Mouse (Mus musculus) myocyte (in vitro differentiated cells): ENCODE data around the gene Gramd1b.

Source experiments
- E2F4 ChIP-seq: IDR thresholded peaks from one replicate; pipeline ENCODE4 v1.6.1; 2011; ENCODE audit warnings: mild to moderate bottlenecking, control low read depth, moderate library complexity; ENCODE audit not compliant: insufficient read depth
- POLR2A ChIP-seq: IDR thresholded peaks from one replicate; pipeline ENCODE4 v1.6.1; 2011; ENCODE audit warnings: low read depth, mild to moderate bottlenecking, control low read depth, moderate library complexity; ENCODE audit not compliant: insufficient read length

- TF ChIP-seq POLR2A (no peak), E2F4 (no peak)
Measured at GRCm38 (mm10) chr9:40275904-40276303, 255.3 kb downstream of the Gramd1b start.
